Mouse (Mus musculus): Measurements from ENCODE around the gene Ppil4. TPM values are rescaled to one million over a fixed set of nuclear protein-coding genes. Genes with fewer than 3 reads are reported as not detected.

The Ppil4 gene
- 4.4 and 4.5 TPM in 2 replicates for polyA plus RNA-seq (2012; rRNA removed)

GRCm38 (mm10) chr10:7792751-7793385 lies at the start of gene Ppil4, which contains the start of gene Ginm1:
Gene Ppil4, plus strand, starts transcription at chr10:7792891.
Gene Ginm1, minus strand, starts transcription at chr10:7792824.

GRCm38 (mm10) chr10:7832171-7832676 lies 39.5 kb downstream of the Ppil4 start, which contains the start of gene Zc3h12d:
Gene Zc3h12d, plus strand, starts transcription at chr10:7832470.

Other genes starting within 250 kb of the Ppil4 start
- 29.1 and 64.6 TPM in 2 replicates for gene Lrp11, start 203.1 kb upstream of the Ppil4 start, polyA plus RNA-seq (2012; rRNA removed)
- 7.0 and 7.3 TPM in 2 replicates for gene Nup43, start 125.4 kb upstream of the Ppil4 start, polyA plus RNA-seq (2012; rRNA removed)
- gene Pcmt1, start 111.8 kb upstream of the Ppil4 start, polyA plus RNA-seq (2012; rRNA removed) = 16.9 and 21.0 TPM in 2 replicates
- gene Lats1, start 111.7 kb upstream of the Ppil4 start, polyA plus RNA-seq (2012; rRNA removed) = 10.4 and 14.0 TPM in 2 replicates
- 1.5 and 2.2 TPM in 2 replicates for gene Katna1, start 66.9 kb upstream of the Ppil4 start, polyA plus RNA-seq (2012; rRNA removed)
- 15.2 and 21.6 TPM in 2 replicates for gene Ginm1, start 67 bp upstream of the Ppil4 start, polyA plus RNA-seq (2012; rRNA removed)
- gene Zc3h12d, start 39.6 kb downstream of the Ppil4 start, polyA plus RNA-seq (2012; rRNA removed) = 0.52 and 0.66 TPM in 2 replicates
- 15.1 and 32.8 TPM in 2 replicates for gene Tab2, start 163.3 kb downstream of the Ppil4 start, polyA plus RNA-seq (2012; rRNA removed)